ENCODE assay signal across 17 mouse cellular contexts in the genomic region with DNA sequence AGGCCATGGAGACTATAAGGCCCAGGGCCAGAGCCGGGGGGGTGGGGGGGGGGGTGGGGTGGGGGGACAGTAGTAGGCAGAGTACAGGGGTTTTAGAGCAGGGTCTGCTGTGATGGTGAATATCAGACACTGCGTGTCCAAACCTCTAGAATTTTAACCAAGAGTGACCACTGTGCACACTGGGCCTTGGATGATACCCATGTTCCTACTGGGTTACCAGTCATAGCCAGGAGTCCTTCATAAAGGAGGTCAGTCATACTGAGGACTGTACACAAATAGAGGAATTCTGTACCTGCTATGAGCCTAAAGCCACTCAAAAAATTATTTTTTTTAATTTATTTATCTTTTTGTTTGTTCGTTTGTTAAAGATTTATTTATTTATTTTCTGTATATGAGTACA.
"Had no signal": no experiment of that assay in that cellular context is flagged by ENCODE, and none has a peak within 500 bp of the region (broad histone marks: within the 10 kb centered on the region; RNA-seq: fewer than 3 reads in every experiment).

No protein-coding gene starts in this region.

- DNase-seq: left cerebral cortex, postnatal 4 days; liver; liver, embryonic 13.5 days; liver, postnatal 0 days; lung, adult 18-20 months; lung, adult 2 months; lung, embryonic 14.5 days; lung, postnatal 10 days; lung, postnatal 14 days; lung, postnatal 36 days; lung, postnatal 4 days; midbrain, embryonic 14.5 days had no signal

- ATAC-seq: liver, embryonic 12.5 days; liver, postnatal 0 days; lung, postnatal 0 days; midbrain, embryonic 13.5 days; midbrain, embryonic 15.5 days; midbrain, embryonic 16.5 days had no signal
